Mouse (Mus musculus) midbrain, embryonic 15.5 days (tissue): ENCODE data around the gene Tlr9. TPM values are rescaled to one million over a fixed set of nuclear protein-coding genes. Genes with fewer than 3 reads are reported as not detected.

Experiments used
- microRNA counts: library from miRNA; unstranded; fragments of <30 nt; microRNA quantifications from one replicate; lab custom pipeline; 2016
- microRNA-seq: library from miRNA; unstranded; fragments of <30 nt; microRNA quantifications from one replicate; pipeline ENCODE4, GENCODE M21; 2016
- polyA plus RNA-seq: library from polyadenylated mRNA; unstranded; fragments of >200 nt; fragmentation: Nextera tagmentation; extraction: Ambion mirVana; gene quantifications from 2 replicates; pipeline ENCODE4 v1.2.1, GENCODE M21; 2015

Tlr9 gene
- polyA plus RNA-seq, 1 experiment from 2014 or later, result 0.05 TPM

MicroRNAs within 50 kb of the gene (microRNA counts, 519-probe panel; counts per million panel counts)
- 4,869 counts per million, percentile 98 among the panel's probes with 10 or more counts for microRNA mmu-let-7g (lab: Ali Mortazavi, UCI)

Small RNA genes within 50 kb of the gene (microRNA-seq; reads per million reads assigned to microRNA genes)
- gene Mirlet7g, result 61,034 reads per million, percentile 100 among the genes with 10 or more reads in this experiment

Other genes with a start within 250 kb of the Tlr9 start
- gene Col6a4, start 125.8 kb upstream of the Tlr9 start, polyA plus RNA-seq, result 1.8 TPM in 2 replicates
- 4.5 and 4.9 TPM in 2 replicates for gene Glyctk, start 64.5 kb upstream of the Tlr9 start, polyA plus RNA-seq
- 40.5 and 41.1 TPM in 2 replicates for gene Wdr82, start 51.7 kb upstream of the Tlr9 start, polyA plus RNA-seq
- 17.2 and 20.5 TPM in 2 replicates for gene Ppm1m, start 22.9 kb upstream of the Tlr9 start, polyA plus RNA-seq
- 51.8 and 55.8 TPM in 2 replicates for gene Twf2, start 19.5 kb upstream of the Tlr9 start, polyA plus RNA-seq
- 91.1 and 99.0 TPM in 2 replicates for gene Alas1, start 26.1 kb downstream of the Tlr9 start, polyA plus RNA-seq
- 9.1 and 9.9 TPM in 2 replicates for gene Poc1a, start 58.5 kb downstream of the Tlr9 start, polyA plus RNA-seq
- 15.7 and 16.1 TPM in 2 replicates for gene Dusp7, start 146.0 kb downstream of the Tlr9 start, polyA plus RNA-seq
- gene Rpl29, start 206.9 kb downstream of the Tlr9 start, polyA plus RNA-seq, result 553 and 554 TPM in 2 replicates
- gene Acy1, start 215.7 kb downstream of the Tlr9 start, polyA plus RNA-seq, result 20.7 TPM in 2 replicates
- 8.9 and 11.0 TPM in 2 replicates for gene Abhd14b, start 224.9 kb downstream of the Tlr9 start, polyA plus RNA-seq
- 71.2 and 71.3 TPM in 2 replicates for gene Abhd14a, start 225.1 kb downstream of the Tlr9 start, polyA plus RNA-seq
- 295 and 310 TPM in 2 replicates for gene Pcbp4, start 230.7 kb downstream of the Tlr9 start, polyA plus RNA-seq
- 1.2 and 1.4 TPM in 2 replicates for gene Gpr62, start 243.3 kb downstream of the Tlr9 start, polyA plus RNA-seq